ENCODE assay signal across 30 mouse cellular contexts in the genomic region with DNA sequence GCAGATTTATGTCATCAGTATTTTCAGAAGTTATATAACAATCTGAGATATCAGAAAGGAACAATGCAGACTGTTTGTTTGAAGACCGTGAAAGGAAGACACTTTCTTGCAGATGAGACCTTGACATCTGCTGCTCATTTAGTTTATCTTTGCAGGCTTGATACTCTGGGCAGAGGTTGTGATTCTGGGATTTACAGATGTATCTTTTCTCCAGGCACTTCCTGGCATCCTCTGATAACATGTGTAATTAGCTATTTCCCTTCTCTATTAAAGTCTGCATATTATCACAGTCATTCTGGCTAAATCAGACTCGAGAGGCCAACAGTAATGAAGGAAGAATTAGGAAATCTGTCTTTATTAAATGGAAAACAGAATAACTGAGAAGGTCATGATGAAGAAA.
A peak's percentile ranks its signal among the peaks of the same experiment; 100 is the strongest.
DNase-seq lines count a peak whose midpoint lies in the region; ATAC-seq and TF ChIP-seq lines count a peak whose summit lies in the region.
"Had no signal": no experiment of that assay in that cellular context is flagged by ENCODE, and none has a peak within 500 bp of the region (broad histone marks: within the 10 kb centered on the region; RNA-seq: fewer than 3 reads in every experiment).

No protein-coding gene starts in this region.

- TF ChIP-seq POLR2A in liver, adult 2 months (IDR thresholded peaks at IDR 0.05; ENCODE audit: extremely low read depth, insufficient read depth, low read length), result no peak
- no peak for TF ChIP-seq POLR2A in lung, adult 2 months (IDR thresholded peaks at IDR 0.05; ENCODE audit: borderline replicate concordance, extremely low read depth, low read depth, low read length)

- H3K27ac ChIP-seq in liver, adult 2 months (replicated peaks; ENCODE audit: insufficient read depth, low read depth, low read length), result no peak overlapping the region
- H3K27ac ChIP-seq in liver, embryonic 11.5 days (ENCODE audit: low read depth, low read length), result no peak overlapping the region
- H3K27ac ChIP-seq in lung, postnatal 0 days (ENCODE audit: low read length), result no peak overlapping the region
- H3K27ac ChIP-seq: embryonic facial prominence, embryonic 10.5 days; embryonic facial prominence, embryonic 13.5 days; forebrain, embryonic 12.5 days; forebrain, embryonic 15.5 days; heart, adult 2 months; heart, embryonic 10.5 days; heart, embryonic 13.5 days; hindbrain, embryonic 14.5 days had no signal

- H3K9ac ChIP-seq in liver, adult 2 months (ENCODE audit: low read depth, low read length), result no peak overlapping the region
- H3K9ac ChIP-seq in liver, embryonic 11.5 days (ENCODE audit: low read depth, low read length), result no peak overlapping the region
- no peak overlapping the region for H3K9ac ChIP-seq in lung, postnatal 0 days (replicated peaks; ENCODE audit: low read depth)
- H3K9ac ChIP-seq: embryonic facial prominence, embryonic 13.5 days; forebrain, embryonic 12.5 days; forebrain, embryonic 15.5 days; heart, embryonic 13.5 days; hindbrain, embryonic 14.5 days had no signal

- peak; percentile 7 for DNase-seq in liver, adult 2 months (ENCODE audit: extremely low read depth, low read depth, low spot score)
- DNase-seq in liver, embryonic 11.5 days (ENCODE audit: low spot score), result no peak
- DNase-seq in lung, postnatal 0 days (ENCODE audit: low spot score), result peak; percentile 14
- no peak for DNase-seq in lung, adult 2 months
- peak; percentile 23 for DNase-seq in lung, postnatal 25 days (ENCODE audit: low spot score)
- no peak for DNase-seq in thymus, postnatal 25 days
- DNase-seq in layer of hippocampus, adult 9-11 months, result no peak
- DNase-seq: adrenal gland, adult 2 months; adrenal gland, postnatal 14 days; B cell, adult 2 months; cerebellum, adult 11-12 months; cerebellum, adult 8-10 months; cerebellum, postnatal 10 days; cerebellum, postnatal 36 days; embryo, embryonic 11 days; gastrocnemius, postnatal 10 days; gastrocnemius, postnatal 36 days; heart, adult 2 months; heart, postnatal 14 days; heart, postnatal 4 days had no signal

- 35% methylated on average over 2 of the region's 2 CpGs for WGBS in liver, adult 2 months
- WGBS in liver, embryonic 11.5 days, result 43% methylated on average over 2 of the region's 2 CpGs
- 30% methylated on average over 2 of the region's 2 CpGs for WGBS in lung, postnatal 0 days
- 35% methylated on average over 2 of the region's 2 CpGs for WGBS in lung, adult 2 months

- no peaks in the 10 kb centered on the region for H3K36me3 ChIP-seq in liver, adult 2 months (ENCODE audit: control insufficient read depth, insufficient read depth, low read length)
- H3K36me3 ChIP-seq in liver, embryonic 11.5 days (ENCODE audit: control insufficient read depth, insufficient read depth, low read length), result no peaks in the 10 kb centered on the region
- no peaks in the 10 kb centered on the region for H3K36me3 ChIP-seq in lung, postnatal 0 days (ENCODE audit: insufficient read depth, low read length)
- H3K36me3 ChIP-seq: embryonic facial prominence, embryonic 10.5 days; embryonic facial prominence, embryonic 13.5 days; forebrain, embryonic 12.5 days; forebrain, embryonic 15.5 days; G1E; heart, embryonic 10.5 days; heart, embryonic 13.5 days had no signal

- H3K4me3 ChIP-seq in liver, adult 2 months (ENCODE audit: insufficient read depth, low read depth, low read length), result no peak overlapping the region
- no peak overlapping the region for H3K4me3 ChIP-seq in liver, embryonic 11.5 days (ENCODE audit: low read depth, low read length)
- no peak overlapping the region for H3K4me3 ChIP-seq in lung, postnatal 0 days (ENCODE audit: low read depth, low read length)
- no peak overlapping the region for H3K4me3 ChIP-seq in lung, adult 2 months (replicated peaks; ENCODE audit: extremely low read depth, low read depth, low read length)
- H3K4me3 ChIP-seq: embryonic facial prominence, embryonic 10.5 days; embryonic facial prominence, embryonic 13.5 days; erythroblast, embryonic 14.5 days; forebrain, embryonic 12.5 days; forebrain, embryonic 15.5 days; heart, adult 2 months; heart, embryonic 10.5 days; heart, embryonic 13.5 days had no signal

- TF ChIP-seq CTCF in liver, adult 2 months (IDR thresholded peaks at IDR 0.05; ENCODE audit: low read depth, low read length), result no peak
- no peak for TF ChIP-seq CTCF in lung, postnatal 0 days (IDR thresholded peaks at IDR 0.05)
- no peak for TF ChIP-seq CTCF in lung, adult 2 months (IDR thresholded peaks at IDR 0.05; ENCODE audit: insufficient read depth, low read length)

- no peaks in the 10 kb centered on the region for H3K9me3 ChIP-seq in liver, embryonic 11.5 days (ENCODE audit: control insufficient read depth, low read length)
- no peaks in the 10 kb centered on the region for H3K9me3 ChIP-seq in lung, postnatal 0 days (ENCODE audit: low read length)
- H3K9me3 ChIP-seq: embryonic facial prominence, embryonic 10.5 days; embryonic facial prominence, embryonic 13.5 days; forebrain, embryonic 12.5 days; forebrain, embryonic 15.5 days; G1E; heart, embryonic 10.5 days; heart, embryonic 13.5 days had no signal

- H3K4me1 ChIP-seq in liver, adult 2 months (ENCODE audit: control insufficient read depth, insufficient read depth, low read length), result no peaks in the 10 kb centered on the region
- no peaks in the 10 kb centered on the region for H3K4me1 ChIP-seq in liver, embryonic 11.5 days (replicated peaks; ENCODE audit: control insufficient read depth, insufficient read depth, low read length)
- H3K4me1 ChIP-seq in lung, postnatal 0 days (ENCODE audit: insufficient read depth, low read depth, low read length), result no peaks in the 10 kb centered on the region
- no peaks in the 10 kb centered on the region for H3K4me1 ChIP-seq in lung, adult 2 months (ENCODE audit: control insufficient read depth, insufficient read depth, low read length)
- H3K4me1 ChIP-seq: embryonic facial prominence, embryonic 10.5 days; embryonic facial prominence, embryonic 13.5 days; forebrain, embryonic 12.5 days; forebrain, embryonic 15.5 days; heart, embryonic 10.5 days; heart, embryonic 13.5 days had no signal

- no peaks in the 10 kb centered on the region for H3K27me3 ChIP-seq in liver, adult 2 months (ENCODE audit: control insufficient read depth, insufficient read depth, low read length)
- no peaks in the 10 kb centered on the region for H3K27me3 ChIP-seq in liver, embryonic 11.5 days (replicated peaks; ENCODE audit: control insufficient read depth, insufficient read depth, low read length)
- no peaks in the 10 kb centered on the region for H3K27me3 ChIP-seq in lung, postnatal 0 days (replicated peaks; ENCODE audit: insufficient read depth, low read length)
- H3K27me3 ChIP-seq: CH12.LX; embryonic facial prominence, embryonic 13.5 days; forebrain, embryonic 12.5 days; forebrain, embryonic 15.5 days; heart, embryonic 13.5 days had no signal

- ATAC-seq in liver, embryonic 11.5 days (replicated peaks; ENCODE audit: low FRiP score), result no peak
- ATAC-seq in lung, postnatal 0 days, result no peak
- ATAC-seq: forebrain, embryonic 15.5 days had no signal

- TF ChIP-seq EP300 in lung, postnatal 0 days (IDR thresholded peaks at IDR 0.05), result no peak

- H3K79me2 ChIP-seq in liver, adult 2 months (ENCODE audit: control insufficient read depth, insufficient read depth, low read length), result no peaks in the 10 kb centered on the region

- no peak overlapping the region for H3K4me2 ChIP-seq in liver, embryonic 11.5 days
- no peak overlapping the region for H3K4me2 ChIP-seq in lung, postnatal 0 days (replicated peaks; ENCODE audit: low read depth, low read length)
- H3K4me2 ChIP-seq: embryonic facial prominence, embryonic 13.5 days; forebrain, embryonic 12.5 days; forebrain, embryonic 15.5 days; heart, embryonic 13.5 days; hindbrain, embryonic 14.5 days had no signal

Comparison
In these comparisons a context has a peak if more than half of its experiments do, and no peak if none do; other contexts are left out.
1. DNase-seq: peak in liver, adult 2 months (single experiment), lung, postnatal 0 days (single experiment) and lung, postnatal 25 days (single experiment); none in liver, embryonic 11.5 days (single experiment), lung, adult 2 months (single experiment), thymus, postnatal 25 days (single experiment) and layer of hippocampus, adult 9-11 months (single experiment).